Mouse (Mus musculus): ENCODE measurements around the gene Olfr605. TPM values are rescaled to one million over a fixed set of nuclear protein-coding genes. Genes with fewer than 3 reads are reported as not detected.

Olfr605 gene
- polyA plus RNA-seq, 1 experiment, result not detected

DNA sequence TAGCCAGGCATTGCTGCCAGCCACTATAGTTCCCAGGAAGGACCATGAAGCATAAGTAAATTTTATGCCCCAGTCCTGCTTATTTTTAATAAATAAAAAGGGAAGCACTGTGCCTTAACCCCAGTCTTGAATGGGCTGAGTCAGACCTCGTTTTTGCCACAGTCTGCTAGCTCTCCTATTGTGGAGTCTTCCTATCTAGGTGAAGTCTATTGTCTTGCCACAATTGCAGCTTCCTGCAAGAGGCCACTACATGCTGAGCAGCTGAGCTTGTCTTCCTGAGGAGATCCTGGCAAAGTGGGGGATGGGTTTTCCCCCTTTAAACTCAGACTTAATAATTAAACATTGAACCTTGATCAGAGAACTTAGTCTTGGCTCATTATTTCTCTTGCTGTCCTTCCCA is 46.3 kb downstream of the Olfr605 start:
- Histone ChIP-seq H3ac (ENCODE audit: control insufficient read depth, insufficient read length) (no peak overlapping the region), H3K4me3 (no peak overlapping the region), H3K4me2 (ENCODE audit: low read depth) (no peak overlapping the region), H3K79me2 (ENCODE audit: control insufficient read depth, insufficient read depth) (no peaks in the 10 kb centered on the region), H3K27me3 (ENCODE audit: control insufficient read depth, insufficient read depth, insufficient read length) (no peaks in the 10 kb centered on the region), H3K36me3 (ENCODE audit: control insufficient read depth, insufficient read depth) (no peaks in the 10 kb centered on the region)
- TF ChIP-seq USF1 (IDR thresholded peaks at IDR 0.05; ENCODE audit: low read depth), result no peak
- no peak for TF ChIP-seq TCF3 (IDR thresholded peaks at IDR 0.05; ENCODE audit: insufficient read length, low read depth)
- TF ChIP-seq MYOG (IDR thresholded peaks at IDR 0.05; ENCODE audit: control insufficient read depth in 1 of 3, insufficient read depth in 1 of 3, insufficient read length in 2 of 3, low read depth in 2 of 3), result no peak
- TF ChIP-seq REST (IDR thresholded peaks at IDR 0.05; ENCODE audit: insufficient read depth, insufficient read length), result no peak
- TF ChIP-seq POLR2A (IDR thresholded peaks at IDR 0.05; ENCODE audit: insufficient read length, low read depth), result no peak

DNA sequence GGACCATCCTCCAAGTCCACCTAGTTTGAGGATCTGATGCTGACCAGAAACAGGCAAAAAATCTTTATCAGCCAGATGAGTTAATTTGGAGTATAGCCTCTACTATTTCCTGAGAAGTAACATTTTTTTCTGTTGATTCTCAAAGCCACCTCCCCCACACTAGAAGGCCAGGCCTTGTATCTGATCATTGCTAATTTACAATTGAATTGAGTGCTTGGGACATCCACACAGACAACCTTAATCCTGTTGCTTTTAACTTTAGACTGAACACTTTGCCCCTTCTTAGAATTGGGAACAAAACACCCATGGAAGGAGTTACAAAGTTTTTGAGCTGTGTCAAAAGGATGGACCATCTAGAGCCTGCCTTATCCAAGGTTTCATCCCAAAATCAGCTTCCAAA is 47.5 kb downstream of the Olfr605 start:
- Histone ChIP-seq H3K27me3 (ENCODE audit: control insufficient read depth, insufficient read depth, insufficient read length) (no peaks in the 10 kb centered on the region), H3K4me3 (no peak overlapping the region), H3K4me2 (ENCODE audit: low read depth) (no peak overlapping the region), H3ac (ENCODE audit: control insufficient read depth, insufficient read length) (no peak overlapping the region), H3K79me2 (ENCODE audit: control insufficient read depth, insufficient read depth) (no peaks in the 10 kb centered on the region), H3K36me3 (ENCODE audit: control insufficient read depth, insufficient read depth) (no peaks in the 10 kb centered on the region)
- TF ChIP-seq REST (IDR thresholded peaks at IDR 0.05; ENCODE audit: insufficient read depth, insufficient read length) (no peak), SRF (IDR thresholded peaks at IDR 0.05; ENCODE audit: control insufficient read depth, insufficient read length, low read depth) (no peak), POLR2A (IDR thresholded peaks at IDR 0.05; ENCODE audit: insufficient read length, low read depth) (no peak), CEBPB (IDR thresholded peaks at IDR 0.05; ENCODE audit: insufficient read depth, poor library complexity, severe bottlenecking) (no peak), MYOG (IDR thresholded peaks at IDR 0.05; ENCODE audit: control insufficient read depth in 1 of 3, insufficient read depth in 1 of 3, insufficient read length in 2 of 3, low read depth in 2 of 3) (no peak), TCF12 (IDR thresholded peaks at IDR 0.05; ENCODE audit: insufficient read depth, poor library complexity, severe bottlenecking) (no peak), MYOD1 (IDR thresholded peaks at IDR 0.05; ENCODE audit: control insufficient read depth in 1 of 3, insufficient read length in 2 of 3, low read depth in 2 of 3) (no peak), MAX (IDR thresholded peaks at IDR 0.05; ENCODE audit: low read depth) (no peak), TCF3 (IDR thresholded peaks at IDR 0.05; ENCODE audit: insufficient read length, low read depth) (no peak), USF1 (IDR thresholded peaks at IDR 0.05; ENCODE audit: low read depth) (no peak), E2F4 (IDR thresholded peaks at IDR 0.05; ENCODE audit: insufficient read depth) (no peak), POLR2AphosphoS2 (IDR thresholded peaks at IDR 0.05; ENCODE audit: insufficient read length, low read depth) (no peak)

Other genes starting within 250 kb of the Olfr605 start
- gene Olfr593, start 233.6 kb downstream of the Olfr605 start, polyA plus RNA-seq (2012; fragmentation: generic; extraction: Trizol), result not detected
- not detected for gene Olfr594, start 228.4 kb downstream of the Olfr605 start, polyA plus RNA-seq (2012; fragmentation: generic; extraction: Trizol)
- gene Usp17ld, start 192.9 kb downstream of the Olfr605 start, polyA plus RNA-seq (2012; fragmentation: generic; extraction: Trizol), result 0.05 TPM
- not detected for gene Olfr596, start 139.8 kb downstream of the Olfr605 start, polyA plus RNA-seq (2012; fragmentation: generic; extraction: Trizol)
- not detected for gene Olfr597, start 129.1 kb downstream of the Olfr605 start, polyA plus RNA-seq (2012; fragmentation: generic; extraction: Trizol)
- not detected for gene Olfr598, start 121.9 kb downstream of the Olfr605 start, polyA plus RNA-seq (2012; fragmentation: generic; extraction: Trizol)
- gene Olfr599, start 109.5 kb downstream of the Olfr605 start, polyA plus RNA-seq (2012; fragmentation: generic; extraction: Trizol), result not detected
- gene Olfr600, start 95.8 kb downstream of the Olfr605 start, polyA plus RNA-seq (2012; fragmentation: generic; extraction: Trizol), result not detected
- not detected for gene Olfr601, start 82.8 kb downstream of the Olfr605 start, polyA plus RNA-seq (2012; fragmentation: generic; extraction: Trizol)
- gene Olfr603, start 59.3 kb downstream of the Olfr605 start, polyA plus RNA-seq (2012; fragmentation: generic; extraction: Trizol), result not detected
- not detected for gene Usp17lc, start 30.4 kb downstream of the Olfr605 start, polyA plus RNA-seq (2012; fragmentation: generic; extraction: Trizol)
- gene Olfr606, start 3.6 kb upstream of the Olfr605 start, polyA plus RNA-seq (2012; fragmentation: generic; extraction: Trizol), result not detected
- gene Olfr607, start 18.7 kb upstream of the Olfr605 start, polyA plus RNA-seq (2012; fragmentation: generic; extraction: Trizol), result not detected
- gene Olfr608, start 24.4 kb upstream of the Olfr605 start, polyA plus RNA-seq (2012; fragmentation: generic; extraction: Trizol), result not detected
- not detected for gene Olfr609, start 52.6 kb upstream of the Olfr605 start, polyA plus RNA-seq (2012; fragmentation: generic; extraction: Trizol)
- gene Olfr610, start 66.7 kb upstream of the Olfr605 start, polyA plus RNA-seq (2012; fragmentation: generic; extraction: Trizol), result not detected
- not detected for gene Olfr611, start 75.4 kb upstream of the Olfr605 start, polyA plus RNA-seq (2012; fragmentation: generic; extraction: Trizol)
- gene Olfr612, start 97.3 kb upstream of the Olfr605 start, polyA plus RNA-seq (2012; fragmentation: generic; extraction: Trizol), result not detected
- not detected for gene Olfr613, start 102.6 kb upstream of the Olfr605 start, polyA plus RNA-seq (2012; fragmentation: generic; extraction: Trizol)
- not detected for gene Olfr615, start 110.6 kb upstream of the Olfr605 start, polyA plus RNA-seq (2012; fragmentation: generic; extraction: Trizol)
- not detected for gene Olfr616, start 123.7 kb upstream of the Olfr605 start, polyA plus RNA-seq (2012; fragmentation: generic; extraction: Trizol)
- not detected for gene Olfr617, start 127.6 kb upstream of the Olfr605 start, polyA plus RNA-seq (2012; fragmentation: generic; extraction: Trizol)
- not detected for gene Olfr618, start 144.7 kb upstream of the Olfr605 start, polyA plus RNA-seq (2012; fragmentation: generic; extraction: Trizol)
- gene Olfr619, start 155.1 kb upstream of the Olfr605 start, polyA plus RNA-seq (2012; fragmentation: generic; extraction: Trizol), result not detected
- gene Olfr620, start 167.1 kb upstream of the Olfr605 start, polyA plus RNA-seq (2012; fragmentation: generic; extraction: Trizol), result not detected
- not detected for gene Olfr622, start 197.3 kb upstream of the Olfr605 start, polyA plus RNA-seq (2012; fragmentation: generic; extraction: Trizol)
- gene Olfr623, start 218.3 kb upstream of the Olfr605 start, polyA plus RNA-seq (2012; fragmentation: generic; extraction: Trizol), result not detected
- gene Olfr624, start 225.8 kb upstream of the Olfr605 start, polyA plus RNA-seq (2012; fragmentation: generic; extraction: Trizol), result not detected
- not detected for gene Olfr625-ps1, start 237.3 kb upstream of the Olfr605 start, polyA plus RNA-seq (2012; fragmentation: generic; extraction: Trizol)